Mouse (Mus musculus) lung, embryonic 14.5 days (tissue): ENCODE measurements around the gene Upp2. TPM values are rescaled to one million over a fixed set of nuclear protein-coding genes. Genes with fewer than 3 reads are reported as not detected.

Experiments
- ATAC-seq: fragments of 200-750 bp; cut with Nextera tagmentation; 2 replicates; pipeline ENCODE4 v1.8.0; 2017; ENCODE audit warnings: mild to moderate bottlenecking, moderate TSS enrichment, moderate library complexity; ENCODE audit not compliant: insufficient read depth
- DNase-seq: peaks from one replicate; pipeline ENCODE4 v3.0.0-alpha.2; 2015
- H3K27ac ChIP-seq: fragments of 300-500 bp; sonication (generic); 2 replicates; pipeline ENCODE4 v1.5.1; 2014; ENCODE audit warnings: low read depth, mild to moderate bottlenecking, moderate library complexity
- H3K27me3 ChIP-seq: fragments of 300-500 bp; sonication (generic); 2 replicates; pipeline ENCODE4 v1.6.1; 2014; ENCODE audit warnings: low read length, control low read depth; ENCODE audit not compliant: insufficient read depth
- H3K36me3 ChIP-seq: fragments of 300-500 bp; sonication (generic); 2 replicates; pipeline ENCODE4 v1.6.1; 2014; ENCODE audit warnings: control low read depth; ENCODE audit not compliant: insufficient read depth
- H3K4me1 ChIP-seq: fragments of 300-500 bp; sonication (generic); 2 replicates; pipeline ENCODE4 v1.6.1; 2014; ENCODE audit warnings: antibody characterized with exemption, control low read depth; ENCODE audit not compliant: insufficient read depth
- H3K4me2 ChIP-seq: fragments of 300-500 bp; sonication (generic); 2 replicates; pipeline ENCODE4 v1.6.1; 2014; ENCODE audit warnings: mild to moderate bottlenecking
- H3K4me3 ChIP-seq: fragments of 300-500 bp; sonication (generic); 2 replicates; pipeline ENCODE4 v1.5.1; 2014; ENCODE audit warnings: low read depth, low read length
- H3K9ac ChIP-seq: fragments of 300-500 bp; sonication (generic); 2 replicates; pipeline ENCODE4 v1.6.1; 2014
- H3K9me3 ChIP-seq: fragments of 300-500 bp; sonication (generic); 2 replicates; pipeline ENCODE4 v1.6.1; 2016; ENCODE audit warnings: low read depth, low read length, control low read depth
- CTCF ChIP-seq: IDR thresholded peaks from 2 replicates; pipeline ENCODE4 v1.5.1; 2016; ENCODE audit warnings: antibody characterized with exemption, low read depth
- WGBS: fragments of 180-500 bp; shearing (Covaris S2); extraction: QIAGEN DNeasy Blood & Tissue Kit; methylation state at CpG from one replicate; pipeline ENCODE4 v1.1.7; 2014; 5-methylcytosine and 5-hydroxymethylcytosine counted together
- polyA plus RNA-seq: library from polyadenylated mRNA; unstranded; fragments of >200 nt; fragmentation: Nextera tagmentation; extraction: Ambion mirVana; gene quantifications from 2 replicates; pipeline ENCODE4 v1.2.1, GENCODE M21; 2014

Gene Upp2
- polyA plus RNA-seq, 1 experiment from 2014 or later = 8.6 TPM

GRCm38 (mm10) chr2:58629440-58629839 lies 62.3 kb downstream of the Upp2 start:
- Histone ChIP-seq H3K4me3 (no peak overlapping the region), H3K27ac (no peak overlapping the region), H3K9me3 (no peaks in the 10 kb centered on the region), H3K4me1 (no peaks in the 10 kb centered on the region), H3K27me3 (no peaks in the 10 kb centered on the region), H3K9ac (no peak overlapping the region), H3K4me2 (no peak overlapping the region), H3K36me3 (no peaks in the 10 kb centered on the region)
- DNase-seq (no peak), ATAC-seq (no peak)
- 49% methylated on average over 7 of the region's 7 CpGs for WGBS
- TF ChIP-seq CTCF = no peak

- no peaks in the 10 kb centered on the region for H3K27me3 ChIP-seq
Measured at GRCm38 (mm10) chr2:58633791-58634190, 66.7 kb downstream of the Upp2 start.

GRCm38 (mm10) chr2:58641761-58642555 lies 74.9 kb downstream of the Upp2 start:
- DNase-seq (no peak), ATAC-seq (no peak)
- no peak for TF ChIP-seq CTCF
- no peak overlapping the region for H3K4me2 ChIP-seq
- no peaks in the 10 kb centered on the region for H3K36me3 ChIP-seq
- H3K9ac ChIP-seq = no peak overlapping the region
- H3K27ac ChIP-seq = no peak overlapping the region
- H3K9me3 ChIP-seq = no peaks in the 10 kb centered on the region
- H3K4me3 ChIP-seq = no peak overlapping the region
- H3K4me1 ChIP-seq = no peaks in the 10 kb centered on the region
- no peaks in the 10 kb centered on the region for H3K27me3 ChIP-seq
- WGBS = 68% methylated on average over 19 of the region's 19 CpGs

More at GRCm38 (mm10) chr2:58633791-58634190, 66.7 kb downstream of the Upp2 start:
- H3K4me3 ChIP-seq = no peak overlapping the region
- WGBS = 90% methylated on average over 11 of the region's 11 CpGs
- no peaks in the 10 kb centered on the region for H3K36me3 ChIP-seq
- no peak overlapping the region for H3K27ac ChIP-seq
- DNase-seq (no peak), ATAC-seq (no peak)
- no peak overlapping the region for H3K9ac ChIP-seq
- no peaks in the 10 kb centered on the region for H3K9me3 ChIP-seq
- no peak for TF ChIP-seq CTCF
- H3K4me2 ChIP-seq = no peak overlapping the region
- no peaks in the 10 kb centered on the region for H3K4me1 ChIP-seq

- no peaks in the 10 kb centered on the region for H3K9me3 ChIP-seq
- no peaks in the 10 kb centered on the region for H3K36me3 ChIP-seq
- H3K4me3 ChIP-seq = no peak overlapping the region
- no peak overlapping the region for H3K27ac ChIP-seq
- ATAC-seq = no peak
- WGBS = 93% methylated on average over 6 of the region's 6 CpGs
- DNase-seq = no peak
- H3K27me3 ChIP-seq = no peaks in the 10 kb centered on the region
- H3K4me1 ChIP-seq = no peaks in the 10 kb centered on the region
- H3K4me2 ChIP-seq = no peak overlapping the region
- H3K9ac ChIP-seq = no peak overlapping the region
- no peak for TF ChIP-seq CTCF
Measured at GRCm38 (mm10) chr2:58645667-58646066, 78.6 kb downstream of the Upp2 start.

- 87% methylated on average over 6 of the region's 6 CpGs for WGBS
- H3K4me1 ChIP-seq = no peaks in the 10 kb centered on the region
- no peaks in the 10 kb centered on the region for H3K9me3 ChIP-seq
- H3K4me3 ChIP-seq = no peak overlapping the region
- H3K36me3 ChIP-seq = no peaks in the 10 kb centered on the region
- H3K9ac ChIP-seq = no peak overlapping the region
- ATAC-seq (no peak), DNase-seq (no peak)
- no peak overlapping the region for H3K4me2 ChIP-seq
- no peak for TF ChIP-seq CTCF
- H3K27me3 ChIP-seq = no peaks in the 10 kb centered on the region
- H3K27ac ChIP-seq = no peak overlapping the region
Measured at GRCm38 (mm10) chr2:58655169-58655568, 88.1 kb downstream of the Upp2 start.

GRCm38 (mm10) chr2:58656959-58657358 lies 89.9 kb downstream of the Upp2 start:
- no peak overlapping the region for H3K4me2 ChIP-seq
- no peak for DNase-seq
- ATAC-seq = no peak
- no peak overlapping the region for H3K9ac ChIP-seq
- H3K4me3 ChIP-seq = no peak overlapping the region
- TF ChIP-seq CTCF = no peak
- H3K27ac ChIP-seq = no peak overlapping the region
- no peaks in the 10 kb centered on the region for H3K9me3 ChIP-seq
- WGBS = 83% methylated on average over 1 of the region's 1 CpGs
- H3K4me1 ChIP-seq = no peaks in the 10 kb centered on the region
- no peaks in the 10 kb centered on the region for H3K36me3 ChIP-seq
- no peaks in the 10 kb centered on the region for H3K27me3 ChIP-seq

GRCm38 (mm10) chr2:58657855-58658254 lies 90.8 kb downstream of the Upp2 start:
- WGBS = 92% methylated on average over 10 of the region's 10 CpGs
- H3K9me3 ChIP-seq = no peaks in the 10 kb centered on the region
- no peak overlapping the region for H3K27ac ChIP-seq
- TF ChIP-seq CTCF = no peak
- no peaks in the 10 kb centered on the region for H3K4me1 ChIP-seq
- no peak overlapping the region for H3K9ac ChIP-seq
- ATAC-seq (no peak), DNase-seq (no peak)
- no peak overlapping the region for H3K4me2 ChIP-seq
- H3K36me3 ChIP-seq = no peaks in the 10 kb centered on the region
- no peak overlapping the region for H3K4me3 ChIP-seq
- H3K27me3 ChIP-seq = no peaks in the 10 kb centered on the region
